Mouse (Mus musculus): ENCODE results near the gene Tmem50a.

GRCm38 (mm10) chr4:134901126-134901525 is 13.7 kb downstream of the Tmem50a start:
- TF ChIP-seq POLR2A (IDR thresholded peaks at IDR 0.05; ENCODE audit: borderline replicate concordance, low read depth, low read length) (no peak), CTCF (IDR thresholded peaks at IDR 0.05; ENCODE audit: low read depth, low read length) (no peak)
